Mouse (Mus musculus) G1E (cell line): ENCODE data around the gene Tmem109.

Experiments
- CTCF ChIP-seq: IDR thresholded peaks from 2 replicates; pipeline ENCODE4 v1.5.1; 2012; ENCODE audit warnings: low read depth, low read length, inconsistent platforms, mixed read lengths
- GATA1 ChIP-seq: IDR thresholded peaks from 2 replicates; pipeline ENCODE4 v1.6.1; 2012; ENCODE audit warnings: borderline replicate concordance, low read length, inconsistent platforms, mixed read lengths
- POLR2AphosphoS5 ChIP-seq: IDR thresholded peaks from 2 replicates; pipeline ENCODE4 v1.6.1; 2012; ENCODE audit warnings: low read depth, low read length, inconsistent platforms; ENCODE audit not compliant: insufficient replicate concordance

DNA sequence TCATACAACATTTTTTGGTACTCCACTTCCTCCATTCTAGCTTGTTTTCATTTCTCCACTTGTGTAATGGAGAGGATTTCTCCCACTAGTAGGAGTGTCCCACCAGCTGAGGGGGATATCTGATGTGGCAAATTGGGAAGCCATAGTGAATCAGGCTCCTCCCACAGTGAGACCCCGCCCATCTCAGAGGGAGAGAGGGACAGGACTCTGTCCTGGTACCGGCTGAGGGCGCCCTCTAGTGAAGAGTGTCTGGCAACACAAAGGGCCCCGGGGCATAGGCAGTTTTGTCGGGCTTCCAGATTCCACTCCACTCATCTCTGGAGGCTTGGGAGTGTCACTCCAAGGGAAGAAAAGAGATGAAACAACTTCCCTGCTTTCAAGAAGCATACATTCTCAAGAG is 50.4 kb downstream of the Tmem109 start:
- 0 out of 2 replicates have a peak, but pooled peaks have one; percentile 16 for TF ChIP-seq CTCF
- TF ChIP-seq GATA1: no peak
- no peak for TF ChIP-seq POLR2AphosphoS5
